Mouse (Mus musculus) WW6 (cell line): ENCODE measurements around the gene Lpin2.

Source experiments
- DNase-seq: peaks from one replicate; pipeline ENCODE4 v3.0.0-alpha.2; 2013; ENCODE audit warnings: low read depth, low spot score

The Lpin2 gene

DNA sequence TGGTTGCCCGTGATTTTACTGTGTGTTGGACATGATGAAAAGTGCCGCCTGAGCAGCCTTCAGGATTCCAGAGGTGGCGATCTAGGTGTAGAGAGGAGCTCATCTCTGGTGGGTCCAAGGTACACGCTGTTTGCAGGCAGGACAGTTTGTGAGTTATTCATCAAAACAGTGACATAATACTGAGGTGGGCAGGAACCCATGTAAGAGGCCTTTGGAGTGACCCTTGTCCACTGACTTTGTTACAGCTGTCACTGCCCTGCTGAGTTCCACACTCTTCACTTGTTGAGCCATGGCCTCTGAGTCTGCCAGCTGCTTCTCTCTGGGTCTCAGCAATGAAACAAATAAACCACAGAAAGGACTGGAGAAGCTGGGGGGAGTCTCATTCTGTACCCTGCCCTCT, 19.8 kb downstream of the Lpin2 start:
- DNase-seq, result no peak

DNA sequence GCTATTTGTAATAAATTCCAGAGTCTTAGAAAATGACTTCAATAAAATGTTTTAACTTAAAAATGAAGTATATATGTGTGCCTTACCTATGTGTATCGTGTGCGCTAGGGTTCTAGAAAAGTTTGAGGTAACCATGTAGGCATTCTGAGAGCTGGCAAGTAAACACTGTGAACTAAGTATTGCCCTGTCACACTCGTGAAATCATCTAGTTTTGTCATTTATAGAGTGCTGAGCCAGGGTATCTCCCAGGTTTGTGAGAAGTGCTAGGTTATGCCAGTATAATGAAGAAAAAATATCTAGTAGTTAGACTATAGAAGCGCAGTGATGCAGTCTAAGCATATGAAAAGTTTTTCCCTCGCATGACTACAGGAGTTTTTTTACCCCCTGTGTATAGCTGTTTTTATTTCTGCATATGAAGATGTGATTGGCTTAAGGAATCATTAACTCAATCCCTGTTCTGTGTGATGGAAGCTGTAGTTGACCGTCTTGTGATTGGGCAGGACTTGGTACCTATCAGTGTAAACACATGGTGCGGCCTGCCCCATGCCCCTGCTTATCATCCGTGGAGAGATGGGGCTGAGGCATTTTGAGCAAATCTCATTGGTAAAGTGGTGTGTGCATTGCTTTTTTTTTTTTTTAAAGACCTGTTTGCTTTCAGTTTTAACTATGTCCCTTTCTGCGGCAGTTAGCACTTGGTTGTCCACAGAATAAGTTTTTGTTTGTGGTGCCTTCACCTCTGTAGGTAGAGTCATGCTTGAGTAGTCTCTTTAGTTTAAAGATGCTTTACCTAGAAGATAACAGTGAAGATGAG, 21.8 kb downstream of the Lpin2 start:
- no peak for DNase-seq

- no peak for DNase-seq
Measured at GRCm38 (mm10) chr17:71204809-71205091, 22.4 kb downstream of the Lpin2 start.

GRCm38 (mm10) chr17:71206136-71206893, 24.0 kb downstream of the Lpin2 start:
- DNase-seq, result no peak

- DNase-seq, result no peak
Measured at GRCm38 (mm10) chr17:71207268-71207667, 24.9 kb downstream of the Lpin2 start.

GRCm38 (mm10) chr17:71208376-71208775, 26.0 kb downstream of the Lpin2 start:
- DNase-seq, result no peak

GRCm38 (mm10) chr17:71208921-71209320, 26.6 kb downstream of the Lpin2 start:
- DNase-seq, result no peak

DNA sequence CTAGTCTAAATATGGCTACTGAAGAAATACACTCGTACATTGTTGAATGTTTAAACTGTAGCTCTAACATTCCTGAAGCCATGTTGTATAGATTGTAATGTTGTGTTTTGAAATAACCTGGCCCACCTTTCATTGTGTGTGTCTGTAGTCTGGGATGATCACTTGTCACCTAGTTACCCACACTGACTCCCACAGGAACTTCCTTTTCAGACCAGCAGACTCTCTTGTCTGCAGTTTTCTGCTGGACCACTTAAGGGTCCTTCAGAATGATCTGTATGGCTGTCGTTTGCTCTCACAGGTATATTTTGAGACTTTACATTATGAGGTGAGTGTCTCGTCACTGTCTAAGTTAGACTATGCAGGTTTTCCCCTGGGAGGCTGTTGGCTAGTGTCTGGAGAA, 27.6 kb downstream of the Lpin2 start:
- DNase-seq, result no peak

DNA sequence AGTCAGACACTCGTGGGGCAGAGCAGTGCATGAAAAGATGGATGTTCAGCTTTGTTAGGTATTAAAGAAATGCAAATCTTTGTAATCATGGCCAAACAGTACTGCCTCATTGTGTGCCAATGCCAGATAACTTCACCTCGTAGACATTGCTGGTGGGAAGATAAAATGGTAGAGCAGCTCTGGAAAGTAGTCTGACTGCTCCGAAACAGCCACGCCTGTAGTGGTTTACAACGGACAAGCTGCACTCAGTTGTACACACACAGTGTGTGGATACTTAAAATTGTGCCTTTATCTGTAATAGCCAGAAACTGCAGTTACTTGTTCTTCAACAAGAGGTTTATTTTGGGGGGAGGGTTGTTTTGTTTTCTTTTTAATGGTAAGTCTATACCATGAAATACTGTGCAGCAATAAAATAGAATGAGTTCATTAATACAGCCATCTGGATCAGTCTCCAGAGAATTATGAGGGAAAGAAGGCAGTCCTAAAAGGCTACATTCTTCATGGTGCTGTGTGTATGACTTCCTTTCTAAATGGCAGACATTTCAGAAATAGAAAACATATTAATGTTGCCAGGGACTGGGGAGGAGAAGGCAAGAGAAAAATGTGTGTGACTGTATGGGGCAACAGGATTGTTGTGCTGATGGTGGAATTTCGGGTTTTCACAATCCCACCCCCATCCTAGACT, 29.7 kb downstream of the Lpin2 start:
- DNase-seq, result no peak

GRCm38 (mm10) chr17:71213666-71214065, 31.3 kb downstream of the Lpin2 start:
- DNase-seq, result no peak

DNA sequence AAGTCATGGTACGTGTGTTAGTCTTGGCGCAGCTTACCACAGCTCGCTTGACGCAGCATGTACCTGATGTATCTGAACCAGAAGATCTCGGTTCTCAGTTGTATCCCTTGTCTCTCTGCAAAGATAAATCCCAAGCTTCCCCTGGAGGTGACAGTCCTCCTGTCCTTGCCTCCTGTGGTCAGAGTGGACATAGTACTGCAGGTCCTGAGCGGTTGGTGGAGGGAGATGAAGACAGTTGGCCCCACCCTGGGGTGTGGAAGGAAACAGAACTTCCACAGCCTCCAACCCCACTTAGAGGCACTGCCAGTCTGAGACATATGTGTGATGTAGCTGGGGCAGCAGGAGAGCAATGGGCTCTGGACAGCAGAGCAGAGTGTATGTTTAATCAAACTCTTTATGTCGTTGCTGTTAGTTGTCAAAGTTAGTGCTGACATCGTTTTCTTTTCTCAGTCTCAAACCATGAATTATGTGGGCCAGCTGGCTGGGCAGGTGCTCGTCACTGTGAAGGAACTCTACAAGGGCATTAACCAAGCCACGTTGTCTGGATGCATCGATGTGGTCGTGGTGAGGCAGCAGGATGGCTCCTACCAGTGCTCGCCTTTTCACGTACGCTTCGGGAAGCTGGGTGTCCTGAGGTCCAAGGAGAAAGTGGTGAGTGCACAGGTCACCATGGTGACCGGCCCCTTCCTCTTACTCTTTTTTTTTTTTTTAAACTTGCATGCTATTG, 32.3 kb downstream of the Lpin2 start:
- DNase-seq, result no peak

DNA sequence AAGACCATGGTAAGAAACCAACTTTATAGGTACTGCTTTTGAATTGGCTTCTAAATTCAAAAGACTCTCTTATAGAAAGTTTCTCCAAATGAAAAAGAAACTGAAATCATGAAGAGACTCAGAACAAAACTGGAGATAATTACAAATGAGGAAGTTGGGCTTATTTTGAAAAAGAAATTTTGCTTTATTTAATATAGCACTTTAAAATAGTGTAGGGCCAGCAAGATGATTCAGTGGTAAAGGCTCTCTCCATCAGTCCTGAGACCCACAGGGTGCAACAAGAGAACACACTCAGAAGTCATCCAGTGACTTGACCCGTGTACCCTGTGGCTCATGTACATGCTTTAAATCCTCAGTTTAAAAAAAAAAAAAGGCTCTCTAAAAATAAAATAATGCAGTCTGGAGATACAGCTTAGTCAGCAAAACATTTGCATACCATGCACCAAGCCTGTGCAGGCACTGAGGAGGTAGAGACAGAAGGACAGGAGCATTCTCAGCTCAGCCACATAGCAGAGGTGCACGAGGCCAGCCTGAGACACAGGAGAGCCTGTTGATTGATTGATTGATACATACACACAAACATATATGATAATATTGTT, 33.0 kb downstream of the Lpin2 start:
- no peak for DNase-seq

DNA sequence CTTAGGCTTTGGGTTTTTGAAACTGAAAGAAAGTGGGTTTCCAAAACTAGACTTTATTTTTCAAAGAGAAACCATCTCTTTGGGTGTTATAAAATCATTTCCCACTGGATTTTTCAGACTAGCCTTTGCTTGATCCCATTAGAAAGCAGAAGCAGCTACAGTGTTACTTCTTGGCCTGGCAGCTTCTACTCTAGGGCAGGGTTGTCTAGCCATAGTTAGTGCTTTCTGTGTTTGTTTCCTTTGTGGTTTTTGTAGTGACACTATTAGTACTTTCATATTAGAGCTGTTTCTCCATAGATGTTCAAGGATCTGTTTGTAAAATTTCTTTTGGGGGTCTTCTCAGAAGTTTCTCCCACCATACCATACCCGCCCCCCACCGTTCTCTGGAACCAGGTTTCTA, 33.9 kb downstream of the Lpin2 start:
- DNase-seq, result no peak

DNA sequence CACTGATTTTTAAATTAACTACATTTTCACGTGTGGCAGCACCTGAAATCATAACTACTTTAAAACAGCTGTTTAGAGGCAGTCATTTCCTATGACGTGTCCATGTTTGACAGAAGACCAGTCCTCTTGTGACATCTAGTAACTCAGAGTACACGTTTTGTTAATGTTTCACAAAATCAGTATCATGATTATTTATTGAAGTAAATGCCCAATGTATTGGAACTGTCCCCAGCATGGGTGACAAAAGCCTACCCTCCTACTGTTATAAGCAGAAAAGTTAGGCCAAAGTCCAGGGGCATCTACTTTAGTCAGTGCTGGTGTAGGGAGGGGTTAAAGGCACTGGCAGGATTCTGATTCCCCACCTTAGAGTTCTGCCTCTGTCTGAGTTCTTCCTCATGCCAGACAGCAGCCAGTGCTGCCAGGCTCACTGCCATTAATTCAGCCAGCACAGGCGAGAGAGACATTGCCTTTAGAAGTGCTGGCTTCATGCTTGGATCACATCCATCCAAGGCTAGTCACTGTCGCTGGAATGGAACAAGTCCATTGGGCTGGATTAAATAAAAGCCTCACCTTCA, 34.8 kb downstream of the Lpin2 start:
- no peak for DNase-seq

GRCm38 (mm10) chr17:71221383-71221782, 39.0 kb downstream of the Lpin2 start:
- DNase-seq, result no peak

GRCm38 (mm10) chr17:71223676-71224075, 41.3 kb downstream of the Lpin2 start:
- DNase-seq, result no peak

- no peak for DNase-seq
Measured at GRCm38 (mm10) chr17:71224521-71224920, 42.2 kb downstream of the Lpin2 start.

GRCm38 (mm10) chr17:71225091-71225490, 42.7 kb downstream of the Lpin2 start:
- DNase-seq, result no peak

GRCm38 (mm10) chr17:71227128-71227895, 45.0 kb downstream of the Lpin2 start:
- DNase-seq, result no peak

DNA sequence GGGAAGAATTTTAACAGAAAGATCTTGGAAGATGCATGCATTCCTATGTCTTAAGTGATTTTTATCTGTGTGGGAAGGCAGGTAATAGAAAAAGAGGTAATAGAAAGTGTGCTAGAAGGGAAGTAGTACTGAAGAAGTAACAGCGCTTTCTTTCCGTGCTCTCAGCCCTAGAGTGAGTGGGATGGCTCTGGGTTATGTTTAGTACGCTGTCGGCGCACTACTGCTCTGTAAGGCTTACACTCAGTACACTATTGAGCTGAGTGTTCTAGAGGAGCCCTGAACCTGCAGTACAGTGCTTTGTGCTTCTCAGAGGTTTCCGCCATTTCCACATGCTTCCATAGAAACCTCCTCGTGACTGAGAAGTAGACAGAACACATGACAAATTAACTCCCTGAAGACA, 46.3 kb downstream of the Lpin2 start:
- DNase-seq, result no peak
